Mouse (Mus musculus): ENCODE measurements around the gene Ndufs3. TPM values are rescaled to one million over a fixed set of nuclear protein-coding genes. Genes with fewer than 3 reads are reported as not detected.

Ndufs3 gene
- total and polyA plus RNA-seq, 3 experiments = 133 to 185 (median 182) TPM

- Histone ChIP-seq H3K27me3 (replicated peaks) (no peaks in the 10 kb centered on the region), H3K9me3 (replicated peaks; ENCODE audit: low read length) (no peaks in the 10 kb centered on the region), H3K36me3 (replicated peaks in 1 of 2; ENCODE audit: control insufficient read depth in 1 of 2, insufficient read depth in 1 of 2, low read length in 1 of 2) (peaks cover 7 to 46% of the 10 kb centered on the region in 2 experiments), H3K4me2 (ENCODE audit: insufficient read depth, low read depth, poor library complexity, severe bottlenecking) (no peak overlapping the region), H3K9ac (ENCODE audit: insufficient read depth, low read depth) (no peak overlapping the region), H3K4me3 (replicated peaks in 1 of 3; ENCODE audit: low read depth in 2 of 3, low read length in 2 of 3, poor library complexity in 1 of 3) (no peak overlapping the region), H3K79me2 (replicated peaks; ENCODE audit: control insufficient read depth, extremely low read depth, insufficient read depth, poor library complexity, severe bottlenecking) (peaks cover 81% of the 10 kb centered on the region), H3K4me1 (ENCODE audit: control insufficient read depth in 1 of 2, insufficient read depth in 2 of 2) (peaks cover 5 to 16% of the 10 kb centered on the region in 2 experiments; a peak in 3 of 4 replicates), H3K27ac (ENCODE audit: insufficient read depth, low read depth) (no peak overlapping the region)
- no peak for DNase-seq (ENCODE audit: extremely low read depth)
- in situ Hi-C loops (cut with MboI; ENCODE audit: low pct_ligation_motif_present, low pct_unique_long_range_greater_than_20kb, low sequenced_read_pairs) = no loop called here
- TF ChIP-seq IRF4 (IDR thresholded peaks at IDR 0.05; ENCODE audit: low read depth, low read length) = no peak
- no peak for TF ChIP-seq TBP (conservative IDR thresholded peaks at IDR 0.05; ENCODE audit: low read depth, low read length)
- no peak for TF ChIP-seq CHD1 (IDR thresholded peaks at IDR 0.05; ENCODE audit: low read depth, low read length)
- TF ChIP-seq GABPA (IDR thresholded peaks at IDR 0.05; ENCODE audit: insufficient replicate concordance, low read depth, low read length) = no peak
- TF ChIP-seq POLR2AphosphoS2 (IDR thresholded peaks at IDR 0.05; ENCODE audit: low read depth, low read length) = no peak
- TF ChIP-seq BHLHE40 (IDR thresholded peaks at IDR 0.05; ENCODE audit: low read depth, low read length) = no peak
- no peak for TF ChIP-seq SMC3 (IDR thresholded peaks at IDR 0.05; ENCODE audit: low read depth, low read length)
- TF ChIP-seq KAT2A (IDR thresholded peaks at IDR 0.05; ENCODE audit: insufficient replicate concordance, low read length) = no peak
- no peak for TF ChIP-seq UBTF (IDR thresholded peaks at IDR 0.05; ENCODE audit: low read depth, low read length)
- no peak for TF ChIP-seq MXI1 (IDR thresholded peaks at IDR 0.05; ENCODE audit: low read depth, low read length)
- no peak for TF ChIP-seq TCF12 (IDR thresholded peaks at IDR 0.05; ENCODE audit: low read depth, low read length)
- no peak for TF ChIP-seq RAD21 (IDR thresholded peaks at IDR 0.05; ENCODE audit: low read depth, low read length)
- TF ChIP-seq USF1 (IDR thresholded peaks at IDR 0.05; ENCODE audit: low read depth, low read length) = no peak
- no peak for TF ChIP-seq POLR2A (IDR thresholded peaks at IDR 0.05; ENCODE audit: low read depth, low read length)
- no peak for TF ChIP-seq MEF2A (IDR thresholded peaks at IDR 0.05; ENCODE audit: borderline replicate concordance, low read depth, low read length)
- TF ChIP-seq USF2 (conservative IDR thresholded peaks at IDR 0.05; ENCODE audit: low read depth, low read length) = no peak
- no peak for TF ChIP-seq MAZ (IDR thresholded peaks at IDR 0.05; ENCODE audit: low read depth, low read length)
- TF ChIP-seq MAX (IDR thresholded peaks at IDR 0.05; ENCODE audit: low read length) = no peak
- dilution Hi-C loops (cut with MboI; ENCODE audit: extremely low pct_ligation_motif_present, extremely low pct_unique_long_range_greater_than_20kb, low sequenced_read_pairs) = no loop called here
These were observed 45.5 kb upstream of the Ndufs3 start for GRCm38 (mm10) chr2:90950149-90950548.

GRCm38 (mm10) chr2:90941744-90942143 is 37.1 kb upstream of the Ndufs3 start:
- Histone ChIP-seq H3K36me3 (replicated peaks in 1 of 2; ENCODE audit: control insufficient read depth in 1 of 2, insufficient read depth in 1 of 2, low read length in 1 of 2) (peaks cover 3 to 17% of the 10 kb centered on the region in 2 experiments), H3K27ac (ENCODE audit: insufficient read depth, low read depth) (no peak overlapping the region), H3K4me1 (ENCODE audit: control insufficient read depth in 1 of 2, insufficient read depth in 2 of 2) (peaks cover 6 to 45% of the 10 kb centered on the region in 2 experiments), H3K79me2 (replicated peaks; ENCODE audit: control insufficient read depth, extremely low read depth, insufficient read depth, poor library complexity, severe bottlenecking) (peaks cover 64% of the 10 kb centered on the region), H3K27me3 (replicated peaks) (no peaks in the 10 kb centered on the region), H3K4me2 (ENCODE audit: insufficient read depth, low read depth, poor library complexity, severe bottlenecking) (peak overlapping the region; percentile 80), H3K9ac (ENCODE audit: insufficient read depth, low read depth) (peak overlapping the region; percentile 95; the same call in 1 of the 2 replicates), H3K9me3 (replicated peaks; ENCODE audit: low read length) (no peaks in the 10 kb centered on the region), H3K4me3 (replicated peaks in 1 of 3; ENCODE audit: low read depth in 2 of 3, low read length in 2 of 3, poor library complexity in 1 of 3) (peak overlapping the region in 2 of 3 experiments; percentile 80 to 82)
- in situ Hi-C loops (cut with MboI; ENCODE audit: low pct_ligation_motif_present, low pct_unique_long_range_greater_than_20kb, low sequenced_read_pairs) (no loop called here), dilution Hi-C loops (cut with MboI; ENCODE audit: extremely low pct_ligation_motif_present, extremely low pct_unique_long_range_greater_than_20kb, low sequenced_read_pairs) (no loop called here)
- no peak for TF ChIP-seq UBTF (IDR thresholded peaks at IDR 0.05; ENCODE audit: low read depth, low read length)
- TF ChIP-seq RAD21 (IDR thresholded peaks at IDR 0.05; ENCODE audit: low read depth, low read length) = no peak
- no peak for TF ChIP-seq E2F4 (IDR thresholded peaks at IDR 0.05; ENCODE audit: insufficient replicate concordance, low read depth, low read length)
- TF ChIP-seq SIN3A (IDR thresholded peaks at IDR 0.05; ENCODE audit: low read length) = no peak
- no peak for TF ChIP-seq RCOR1 (conservative IDR thresholded peaks at IDR 0.05; ENCODE audit: low read depth, low read length)
- no peak for TF ChIP-seq SMC3 (IDR thresholded peaks at IDR 0.05; ENCODE audit: low read depth, low read length)
- no peak for TF ChIP-seq ELF1 (IDR thresholded peaks at IDR 0.05; ENCODE audit: low read depth, low read length)
- no peak for TF ChIP-seq CHD2 (IDR thresholded peaks at IDR 0.05; ENCODE audit: low read length)
- TF ChIP-seq ZKSCAN1 (IDR thresholded peaks at IDR 0.05; ENCODE audit: borderline replicate concordance, low read depth, low read length) = no peak
- no peak for TF ChIP-seq POLR2A (IDR thresholded peaks at IDR 0.05; ENCODE audit: low read depth, low read length)
- TF ChIP-seq USF1 (IDR thresholded peaks at IDR 0.05; ENCODE audit: low read depth, low read length) = no peak
- no peak for TF ChIP-seq CHD1 (IDR thresholded peaks at IDR 0.05; ENCODE audit: low read depth, low read length)
- TF ChIP-seq TBP (conservative IDR thresholded peaks at IDR 0.05; ENCODE audit: low read depth, low read length) = no peak
- no peak for TF ChIP-seq PAX5 (IDR thresholded peaks at IDR 0.05; ENCODE audit: low read length)
- no peak for DNase-seq (ENCODE audit: extremely low read depth)
